Mouse (Mus musculus) thymus, adult 18-20 months (tissue): ENCODE measurements around the gene Paxx.
"Not testable (repeated sequence)": the region's sequence is repeated elsewhere in the genome, so short reads cannot be mapped to it uniquely, and the experiment has no call there.

ENCODE experiments used
- DNase-seq, 2 experiments: peaks; one replicate each; pipeline ENCODE4 v3.0.0; 2022; ENCODE audit warnings: mixed read lengths in 2 of 2

Paxx gene

DNA sequence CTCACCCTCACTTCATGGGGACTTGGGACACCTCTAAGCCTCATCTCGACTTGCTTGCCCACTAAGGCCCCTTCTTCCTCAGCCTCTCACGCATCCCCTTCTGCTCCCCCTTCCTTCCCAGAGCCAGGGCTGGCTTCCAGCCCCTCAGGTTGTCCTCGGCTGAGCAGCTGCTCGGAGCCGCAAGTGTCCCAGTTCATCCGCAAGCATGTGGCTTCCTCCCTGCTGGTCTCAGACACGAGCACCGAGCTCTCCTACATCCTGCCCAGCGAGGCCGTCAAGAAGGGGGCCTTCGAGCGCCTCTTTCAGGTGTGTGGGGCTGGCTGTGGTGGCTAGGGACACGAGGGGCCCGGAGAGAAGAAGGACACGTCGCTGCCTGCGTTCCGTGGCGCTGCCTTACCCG is 19.8 kb downstream of the Paxx start:
- no peak for DNase-seq

DNA sequence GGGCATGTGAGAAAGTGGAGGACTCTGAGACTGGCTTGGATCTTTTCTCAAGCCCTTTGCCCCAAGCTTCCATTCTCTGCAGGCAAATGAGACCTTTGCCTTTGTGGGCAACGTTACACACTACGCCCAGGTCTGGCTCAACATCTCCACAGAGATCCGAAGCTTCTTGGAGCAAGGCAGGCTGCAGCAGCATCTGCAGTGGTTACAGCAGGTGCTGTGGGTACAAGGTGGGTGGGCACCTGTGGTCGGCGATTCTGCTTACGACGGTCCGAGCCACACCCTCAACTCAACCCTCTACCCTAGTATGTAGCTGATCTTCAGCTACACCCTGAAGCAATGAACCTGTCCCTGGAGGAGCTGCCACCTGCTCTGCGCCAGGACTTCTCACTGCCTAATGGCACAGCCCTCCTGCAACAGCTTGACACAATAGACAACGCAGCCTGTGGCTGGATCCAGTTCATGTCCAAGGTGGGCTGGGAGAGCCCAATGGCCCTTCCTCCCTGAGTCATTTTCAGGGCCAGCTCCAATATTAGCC is 24.5 kb downstream of the Paxx start:
- DNase-seq = no peak

DNA sequence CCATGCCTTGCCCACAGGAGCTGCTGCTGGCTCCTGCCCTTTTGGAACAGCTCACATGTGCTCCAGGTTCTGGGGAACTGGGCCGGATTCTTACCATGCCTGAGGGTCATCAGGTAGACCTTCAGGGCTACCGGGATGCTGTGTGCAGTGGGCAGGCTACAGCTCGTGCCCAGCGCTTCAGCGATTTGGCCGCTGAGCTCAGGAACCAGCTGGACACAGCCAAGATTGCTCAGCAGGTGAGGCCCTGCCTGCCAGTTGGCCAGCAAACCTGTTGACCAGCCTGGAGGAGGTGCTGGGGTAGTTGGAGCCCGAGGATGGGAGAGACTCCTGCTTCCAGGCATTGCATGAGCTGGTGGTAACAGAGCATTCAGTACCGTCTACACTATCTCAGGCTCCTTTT is 26.6 kb downstream of the Paxx start:
- no peak for DNase-seq

DNA sequence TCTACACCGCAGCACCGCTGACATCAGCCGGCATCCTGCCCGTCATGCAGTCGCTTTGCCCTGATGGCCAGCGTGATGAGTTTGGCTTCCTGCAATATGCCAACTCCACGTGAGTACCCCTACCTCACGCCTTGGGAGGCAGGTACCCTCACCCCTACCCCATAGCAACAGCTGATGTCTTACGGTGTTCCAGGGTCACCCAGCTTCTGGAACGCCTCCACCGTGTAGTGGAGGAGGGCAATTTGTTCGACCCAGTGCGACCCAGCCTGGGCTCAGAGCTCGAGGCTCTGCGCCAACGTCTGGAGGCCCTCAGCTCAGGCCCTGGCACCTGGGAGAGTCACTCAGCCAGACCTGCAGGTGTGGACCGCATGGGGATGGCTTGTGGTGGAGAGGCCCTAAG is 27.8 kb downstream of the Paxx start:
- no peak for DNase-seq

DNA sequence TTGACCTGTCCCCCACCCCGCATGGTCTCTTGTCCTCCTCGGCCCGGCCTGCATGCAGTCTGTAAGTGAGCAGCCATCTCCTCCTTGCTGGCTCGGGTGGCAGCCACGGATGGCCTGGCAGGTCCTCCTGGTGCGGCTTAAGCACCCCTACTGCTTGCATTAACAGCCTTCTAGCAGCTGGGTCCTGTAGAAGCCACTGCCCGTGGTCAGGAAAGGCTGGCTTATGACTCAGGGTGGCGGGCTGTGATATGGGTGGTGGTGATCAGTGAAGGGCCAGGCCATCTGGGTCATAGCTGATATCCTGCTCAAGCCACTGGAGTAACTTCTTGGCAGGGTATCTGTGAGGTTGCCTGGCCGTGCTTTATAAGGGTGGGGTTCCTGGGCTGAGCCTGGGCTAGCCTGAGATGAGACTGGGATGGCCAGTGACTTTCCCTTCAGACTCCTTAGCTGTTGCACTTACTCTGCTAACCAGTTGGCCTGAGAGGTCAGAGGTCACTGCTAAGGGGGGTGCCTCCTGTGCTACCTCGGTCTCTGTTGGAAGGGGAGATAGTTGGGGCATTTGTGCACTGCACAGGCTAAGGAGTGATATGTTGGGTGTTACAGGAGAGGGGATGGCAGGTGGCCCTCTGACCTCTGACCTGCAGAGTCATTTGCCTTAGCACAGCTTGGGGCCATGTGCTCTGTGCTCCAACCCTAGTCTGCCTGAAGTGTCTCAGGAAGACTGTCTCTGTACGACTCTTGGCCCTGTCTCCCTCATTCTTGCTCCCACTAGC is 28.4 kb downstream of the Paxx start:
- no peak for DNase-seq

DNA sequence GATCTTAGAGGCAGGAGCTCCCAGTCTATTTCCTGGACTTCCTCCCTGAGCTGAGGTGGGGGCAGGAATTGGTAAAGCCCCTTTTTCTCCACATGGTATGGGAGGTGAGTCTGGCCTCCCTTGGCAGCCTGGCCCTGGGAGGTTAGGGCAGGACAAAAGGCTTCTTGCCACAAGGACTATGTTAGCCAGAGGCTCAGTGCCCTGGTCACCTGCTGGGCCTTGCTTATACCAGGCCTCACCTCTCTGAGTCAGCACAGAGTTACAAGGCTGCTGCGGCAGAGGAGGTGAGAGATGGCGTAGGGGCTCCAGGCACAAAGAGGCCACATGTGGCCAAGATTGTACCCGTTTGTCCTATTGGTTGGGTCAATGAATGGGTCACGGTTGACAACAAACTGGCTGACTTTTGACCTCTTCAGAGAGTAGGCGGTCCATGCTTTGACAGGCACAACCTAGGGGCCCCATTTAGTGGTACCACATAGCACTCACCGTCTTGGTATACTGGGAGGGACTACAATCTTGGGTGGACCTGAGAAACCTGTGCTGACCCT is 29.5 kb downstream of the Paxx start:
- no peak for DNase-seq

GRCm38 (mm10) chr2:25430395-25431233 is 30.3 kb downstream of the Paxx start:
- DNase-seq = no peak

DNA sequence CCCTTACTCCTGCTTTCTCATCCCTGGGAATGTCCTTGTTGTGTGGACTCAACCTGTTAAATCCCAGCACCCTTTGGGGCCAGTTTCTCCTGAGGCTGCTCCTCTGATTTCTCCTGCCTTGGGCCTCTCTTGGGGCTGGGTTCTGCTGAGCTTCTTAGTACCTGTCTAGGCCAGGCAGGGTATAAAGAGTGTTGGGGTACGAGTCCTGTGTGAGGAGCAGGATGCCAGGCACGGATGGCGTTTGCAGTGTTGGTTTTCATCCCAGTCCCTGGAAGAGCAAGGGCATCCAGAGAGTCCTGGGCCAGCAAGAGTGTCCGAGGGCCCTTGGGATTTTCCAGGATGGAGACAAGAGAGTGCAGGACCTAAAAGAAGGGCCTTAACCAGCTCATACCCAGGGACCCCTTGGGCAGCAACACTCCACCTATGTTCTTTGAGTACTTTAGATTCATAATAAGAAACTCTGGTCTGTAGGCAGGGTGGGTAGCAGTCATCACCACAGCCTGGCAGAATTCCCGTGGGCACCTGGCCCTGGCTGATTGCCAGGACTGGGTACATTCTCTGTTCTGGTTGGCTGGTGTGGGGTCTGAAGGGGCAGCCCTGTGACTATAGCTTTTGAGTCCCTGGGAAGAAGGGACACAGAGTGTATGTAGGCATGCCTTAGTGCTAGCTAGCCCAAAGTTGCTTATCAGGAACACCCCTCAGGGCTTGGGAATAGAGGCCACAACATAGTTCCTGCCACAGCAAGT is 31.3 kb downstream of the Paxx start:
- no peak for DNase-seq

DNA sequence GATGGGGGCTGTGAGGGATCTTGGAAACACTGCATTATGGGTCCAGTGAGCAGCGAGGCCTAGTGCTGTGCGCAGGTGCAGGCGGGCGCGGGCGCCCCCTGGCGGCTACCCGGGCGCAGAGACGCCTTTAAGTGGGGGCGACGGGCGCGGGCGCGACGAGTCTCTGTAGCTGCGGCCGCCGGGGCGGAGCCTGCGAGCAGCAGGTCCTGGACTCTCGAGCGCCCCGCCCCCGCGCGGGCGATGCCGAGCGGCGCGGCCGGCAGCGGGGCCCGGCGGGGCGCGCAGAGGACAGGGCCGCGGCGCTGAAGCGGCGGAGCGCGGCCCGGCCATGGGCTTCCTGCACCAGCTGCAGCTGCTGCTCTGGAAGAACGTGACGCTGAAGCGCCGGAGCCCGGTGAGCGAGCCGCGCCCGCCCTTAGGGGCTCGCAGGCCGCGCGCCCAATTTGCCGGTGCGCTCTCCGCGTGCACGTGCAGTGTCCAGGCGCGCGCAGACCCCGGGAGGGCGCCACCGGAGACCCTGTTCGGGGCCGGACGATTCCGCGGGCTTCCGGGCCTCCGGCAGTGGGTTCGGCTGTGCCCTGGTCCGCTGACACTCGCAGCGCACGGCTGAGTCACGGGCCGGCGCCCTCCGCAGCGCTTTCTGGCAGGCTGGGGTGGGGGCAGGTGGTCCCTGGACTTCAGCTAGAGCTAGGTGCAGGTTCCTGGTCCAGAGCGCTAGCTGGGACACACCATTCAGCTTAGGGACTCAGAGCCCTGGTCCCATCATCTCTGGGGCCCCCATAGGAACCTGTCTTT is 32.3 kb downstream of the Paxx start, which contains the start of gene Abca2:
Gene Abca2 (plus strand): TSS at position 262 of the 795 bp plus-strand sequence.
- DNase-seq = peak; percentile 89 to 90

DNA sequence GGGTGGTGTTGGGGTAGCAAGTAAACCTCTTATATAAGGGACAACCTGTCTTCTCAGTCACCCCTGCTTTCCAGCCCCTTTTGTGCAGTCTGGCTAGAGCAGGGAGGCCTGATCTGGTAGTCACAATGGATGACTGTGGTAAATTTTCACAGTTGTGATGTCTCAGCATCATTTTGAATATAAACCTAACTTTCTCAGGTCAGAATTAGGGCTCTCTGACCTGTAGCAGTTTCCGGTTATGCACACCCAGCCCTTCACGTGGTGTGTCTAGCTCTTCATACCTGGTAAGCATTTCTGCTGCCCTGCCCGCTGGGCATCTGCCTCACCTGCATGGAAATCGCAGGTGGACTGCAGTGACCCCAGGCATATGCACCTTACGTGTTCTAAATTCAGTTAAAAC is 33.6 kb downstream of the Paxx start:
- DNase-seq = no peak

DNA sequence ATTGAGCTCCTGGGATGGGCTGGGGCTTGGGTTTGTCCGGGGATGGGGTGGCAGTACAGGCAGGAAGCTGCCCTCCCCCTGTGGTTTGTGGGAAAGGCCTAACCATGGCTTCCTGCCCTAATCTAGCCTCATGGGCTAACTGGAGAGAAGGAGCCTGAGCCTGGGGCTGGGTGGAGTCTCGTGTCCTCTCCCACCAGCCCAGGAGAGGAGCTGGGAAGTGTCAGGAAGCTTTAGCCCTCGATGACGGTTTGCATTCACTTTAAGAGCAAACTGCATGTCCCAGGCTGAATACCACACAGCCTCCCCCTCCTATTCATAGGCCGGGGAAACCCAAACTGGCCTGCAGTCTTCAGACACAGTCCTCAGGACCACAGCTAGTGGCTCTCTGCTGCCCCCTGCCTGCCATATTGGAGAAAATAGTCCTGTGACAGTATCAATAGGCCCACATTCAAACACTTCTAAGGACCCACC is 34.1 kb downstream of the Paxx start:
- peak in 1 of 2 experiments; percentile 40 for DNase-seq

GRCm38 (mm10) chr2:25425481-25425880 is 35.4 kb downstream of the Paxx start:
- DNase-seq = no peak

GRCm38 (mm10) chr2:25423626-25424025 is 37.3 kb downstream of the Paxx start:
- no peak for DNase-seq

DNA sequence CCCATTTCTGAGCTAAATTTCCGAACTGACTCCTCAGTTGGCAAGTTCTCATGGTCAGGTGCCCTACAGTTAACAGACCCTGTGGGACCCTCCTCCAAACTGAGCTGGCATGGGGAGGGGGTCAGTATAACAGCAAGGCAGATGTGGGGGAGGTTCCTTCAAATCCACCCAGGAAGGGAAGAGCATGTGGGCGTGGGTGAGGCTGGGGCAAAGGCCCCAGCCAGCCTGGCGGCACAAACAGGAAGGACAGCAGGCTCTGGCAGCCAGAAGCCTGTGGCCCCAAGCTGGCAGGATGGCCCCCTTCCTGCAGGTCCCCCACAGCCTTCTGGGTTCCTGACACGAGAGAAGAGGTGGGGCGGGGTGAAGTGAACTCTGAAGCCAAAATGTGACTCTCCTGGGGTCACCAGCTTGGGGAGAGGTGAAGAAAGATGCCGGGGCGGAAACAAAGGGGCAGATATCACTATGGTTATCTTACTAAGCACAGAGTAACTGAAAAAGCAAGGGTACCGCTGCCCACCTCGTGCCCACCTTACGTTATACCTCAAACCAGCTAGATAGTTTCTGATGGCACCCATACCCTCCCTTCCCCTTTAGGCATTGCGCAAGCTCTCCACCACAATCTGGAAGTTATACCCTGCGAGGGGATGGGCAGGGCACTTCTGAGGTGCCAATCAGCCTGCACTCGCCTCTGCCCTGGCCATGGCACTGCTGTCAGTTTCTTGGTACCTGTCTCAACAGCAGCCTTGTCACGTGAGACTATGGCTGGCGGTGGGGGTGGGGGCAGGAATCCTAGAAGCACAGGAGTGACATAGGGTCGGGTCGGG is 38.1 kb downstream of the Paxx start, which contains the start of gene Fut7:
Gene Fut7 (plus strand): TSS at position 681 of the 824 bp plus-strand sequence.
- peak in 1 of 2 experiments; percentile 43 for DNase-seq

GRCm38 (mm10) chr2:25421896-25422295 is 39.0 kb downstream of the Paxx start:
- DNase-seq = no peak

DNA sequence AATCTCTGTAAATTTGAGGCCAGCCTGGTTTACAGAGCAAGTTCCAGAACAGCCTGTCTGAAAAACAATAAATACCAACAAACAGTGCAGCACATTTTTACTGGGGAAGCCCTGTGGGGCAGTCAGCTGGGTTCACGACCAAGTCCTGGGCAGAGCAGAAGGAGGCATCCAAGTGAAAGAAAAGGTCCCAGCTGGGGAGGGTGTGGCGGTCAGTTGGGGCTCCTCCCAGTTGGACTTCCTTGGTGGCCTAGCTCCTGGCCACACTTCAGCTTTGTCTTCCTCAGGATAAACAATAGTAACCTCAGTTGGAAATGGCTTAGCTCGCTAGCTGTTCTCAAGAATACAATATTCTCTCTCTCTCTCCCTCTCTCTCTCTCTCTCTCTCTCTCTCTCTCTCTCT is 43.5 kb downstream of the Paxx start:
- no peak for DNase-seq

DNA sequence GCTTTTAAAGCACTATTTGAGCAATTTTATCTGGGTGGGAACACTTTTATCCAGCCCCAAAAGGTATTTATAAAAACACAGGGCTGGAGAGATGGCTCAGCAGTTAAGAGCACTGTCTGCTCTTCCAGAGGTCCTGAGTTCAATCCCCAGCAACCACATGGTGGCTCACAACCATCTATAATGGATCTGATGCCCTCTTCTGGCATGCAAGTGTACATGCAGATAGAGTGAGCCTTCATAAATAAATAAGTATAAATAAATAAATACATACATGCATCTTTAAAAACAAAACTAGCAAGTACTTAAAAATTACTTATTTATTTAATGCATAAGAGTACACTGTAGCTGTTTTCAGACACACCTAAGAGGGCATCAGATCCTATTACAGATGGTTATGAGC is 47.5 kb downstream of the Paxx start:
- DNase-seq = not testable (repeated sequence)

- no peak for DNase-seq
These were observed 52.0 kb downstream of the Paxx start for GRCm38 (mm10) chr2:25408908-25409307.
